Mouse (Mus musculus): ENCODE data around the gene Cldn14. TPM values are rescaled to one million over a fixed set of nuclear protein-coding genes. Genes with fewer than 3 reads are reported as not detected.

The Cldn14 gene
- polyA plus RNA-seq, 2 experiments, result 1.0 to 1.2 TPM

- DNase-seq (ENCODE audit: low read depth in 3 of 3, low spot score in 3 of 3) (no peak), ATAC-seq (ENCODE audit: insufficient read depth) (no peak)
- no peaks in the 10 kb centered on the region for H3K4me1 ChIP-seq (replicated peaks; ENCODE audit: control insufficient read depth in 2 of 2, insufficient read depth in 2 of 2, low read length in 1 of 2)
- WGBS (ENCODE audit: insufficient replicate concordance), result 78% methylated on average over 6 of the region's 6 CpGs
- H3K4me3 ChIP-seq (ENCODE audit: insufficient read depth in 1 of 2, low read depth in 2 of 2, low read length in 2 of 2), result no peak overlapping the region
- H3K9me3 ChIP-seq (ENCODE audit: control insufficient read depth, low read length), result no peaks in the 10 kb centered on the region
- H3K4me2 ChIP-seq (ENCODE audit: low read depth), result no peak overlapping the region
- no peak for TF ChIP-seq EP300 (IDR thresholded peaks at IDR 0.05; ENCODE audit: low read depth)
- no peak for TF ChIP-seq CTCF (IDR thresholded peaks at IDR 0.05; ENCODE audit: low read depth)
- no peak overlapping the region for H3K9ac ChIP-seq (replicated peaks)
- peaks cover 39% of the 10 kb centered on the region for H3K36me3 ChIP-seq (replicated peaks; ENCODE audit: control insufficient read depth, insufficient read depth, low read depth)
- H3K27me3 ChIP-seq (ENCODE audit: control insufficient read depth, insufficient read depth, low read length), result no peaks in the 10 kb centered on the region
- H3K27ac ChIP-seq, result no peak overlapping the region
Measured at GRCm38 (mm10) chr16:93877612-93878380, 130.8 kb downstream of the Cldn14 start.

DNA sequence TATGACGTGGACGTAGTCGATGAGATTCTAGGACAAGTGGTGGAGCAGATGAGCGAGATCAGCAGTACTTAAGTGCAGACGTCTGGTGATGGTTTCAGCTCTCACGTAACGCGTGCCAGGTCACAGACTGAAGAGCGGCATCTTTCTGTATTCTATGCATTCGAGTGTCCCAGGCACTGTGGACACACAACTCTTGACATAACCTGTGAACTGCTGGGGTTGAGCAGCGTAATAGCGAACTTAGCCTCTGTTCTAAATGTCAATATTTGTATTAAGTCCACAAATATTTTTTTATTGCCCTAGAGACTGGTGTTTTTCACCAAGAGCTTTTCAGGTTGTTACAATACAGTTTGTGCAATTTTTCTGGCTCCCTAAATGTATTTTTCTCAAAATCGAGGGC, 133.8 kb downstream of the Cldn14 start:
- WGBS (ENCODE audit: insufficient replicate concordance), result 83% methylated on average over 13 of the region's 13 CpGs
- H3K9me3 ChIP-seq (ENCODE audit: control insufficient read depth, low read length), result no peaks in the 10 kb centered on the region
- ATAC-seq (ENCODE audit: insufficient read depth), result no peak
- TF ChIP-seq CTCF (IDR thresholded peaks at IDR 0.05; ENCODE audit: low read depth) (no peak), EP300 (IDR thresholded peaks at IDR 0.05; ENCODE audit: low read depth) (no peak)
- H3K36me3 ChIP-seq (replicated peaks; ENCODE audit: control insufficient read depth, insufficient read depth, low read depth), result peaks cover 62% of the 10 kb centered on the region
- H3K9ac ChIP-seq (replicated peaks), result no peak overlapping the region
- H3K27ac ChIP-seq, result no peak overlapping the region
- H3K27me3 ChIP-seq (ENCODE audit: control insufficient read depth, insufficient read depth, low read length), result no peaks in the 10 kb centered on the region
- H3K4me2 ChIP-seq (ENCODE audit: low read depth), result no peak overlapping the region
- no peaks in the 10 kb centered on the region for H3K4me1 ChIP-seq (replicated peaks; ENCODE audit: control insufficient read depth in 2 of 2, insufficient read depth in 2 of 2, low read length in 1 of 2)
- DNase-seq (ENCODE audit: low read depth in 3 of 3, low spot score in 3 of 3), result no peak
- H3K4me3 ChIP-seq (ENCODE audit: insufficient read depth in 1 of 2, low read depth in 2 of 2, low read length in 2 of 2), result no peak overlapping the region

Other genes starting within 250 kb of the Cldn14 start
- 6.2 and 11.8 TPM in 2 replicates for gene Morc3, start 176.7 kb downstream of the Cldn14 start, polyA plus RNA-seq (2012; rRNA removed)
- 14.5 and 16.4 TPM in 2 replicates for gene Morc3, start 176.7 kb downstream of the Cldn14 start, polyA plus RNA-seq (2014; fragmentation: Nextera tagmentation; extraction: Ambion mirVana)
- 22.8 and 24.3 TPM in 2 replicates for gene Chaf1b, start 124.9 kb downstream of the Cldn14 start, polyA plus RNA-seq (2012; rRNA removed)
- gene Chaf1b, start 124.9 kb downstream of the Cldn14 start, polyA plus RNA-seq (2014; fragmentation: Nextera tagmentation; extraction: Ambion mirVana), result 55.0 and 56.2 TPM in 2 replicates
- 0.02 TPM in 1 of 2 replicates, not detected in the other for gene Sim2, start 76.1 kb upstream of the Cldn14 start, polyA plus RNA-seq (2012; rRNA removed)
- not detected in 2 replicates for gene Sim2, start 76.1 kb upstream of the Cldn14 start, polyA plus RNA-seq (2014; fragmentation: Nextera tagmentation; extraction: Ambion mirVana)

All from liver, embryonic 14.5 days (tissue).